Mouse (Mus musculus): ENCODE results near the gene Hs3st5. TPM values are rescaled to one million over a fixed set of nuclear protein-coding genes. Genes with fewer than 3 reads are reported as not detected.
"Not testable (repeated sequence)": the region's sequence is repeated elsewhere in the genome, so short reads cannot be mapped to it uniquely, and the experiment has no call there.

Hs3st5 gene
- polyA plus RNA-seq, 1 experiment from 2014 or later: 0.35 TPM

DNA sequence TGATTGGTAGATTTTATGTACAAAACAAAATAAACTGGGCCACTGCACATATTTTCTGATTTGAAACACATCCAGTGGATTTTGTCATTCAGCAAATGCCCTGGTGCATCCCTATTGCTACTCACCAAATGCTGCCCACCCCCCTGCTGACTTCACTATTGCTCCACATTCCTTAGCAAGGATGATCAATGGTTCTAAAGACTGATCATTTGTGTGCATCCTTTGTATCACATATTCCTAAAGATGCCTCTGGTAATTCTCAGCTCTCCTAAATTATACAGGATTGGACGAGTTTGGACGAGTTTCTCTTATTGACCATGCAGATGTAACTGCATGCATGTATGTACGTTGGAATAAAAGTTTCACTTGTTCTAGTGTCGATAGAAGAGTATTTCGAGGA, 52.1 kb downstream of the Hs3st5 start:
- H3K4me2 ChIP-seq: no peak overlapping the region
- H3K4me1 ChIP-seq (replicated peaks): no peaks in the 10 kb centered on the region
- H3K9ac ChIP-seq: no peak overlapping the region
- H3K27ac ChIP-seq: no peak overlapping the region
- ATAC-seq (replicated peaks; ENCODE audit: insufficient number of reproducible peaks, insufficient read depth, low FRiP score, low read depth): no peak
- H3K27me3 ChIP-seq: no peaks in the 10 kb centered on the region
- H3K36me3 ChIP-seq: no peaks in the 10 kb centered on the region
- H3K4me3 ChIP-seq: no peak overlapping the region
- WGBS: 80% methylated on average over 5 of the region's 5 CpGs
- no peaks in the 10 kb centered on the region for H3K9me3 ChIP-seq (replicated peaks)

DNA sequence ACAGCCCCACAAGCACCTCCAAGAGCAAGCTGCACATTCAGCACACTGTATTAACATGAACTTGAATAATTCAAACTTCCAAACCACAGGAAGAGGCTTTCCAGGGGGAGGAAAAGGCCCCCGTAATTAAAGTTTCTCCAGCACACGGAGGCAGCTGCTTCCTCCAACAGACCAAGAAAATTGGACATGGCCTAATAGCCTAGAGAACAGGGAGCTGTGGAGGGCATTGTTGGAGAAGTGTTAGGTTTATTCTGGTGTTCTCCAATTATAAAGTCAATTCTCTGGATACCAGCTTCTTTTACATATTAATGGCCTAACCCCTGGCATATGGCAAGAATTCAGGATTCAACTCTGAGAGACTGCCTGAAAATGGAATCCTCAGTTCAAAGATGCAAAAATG, 60.6 kb downstream of the Hs3st5 start:
- no peak overlapping the region for H3K27ac ChIP-seq
- no peak overlapping the region for H3K4me2 ChIP-seq
- H3K4me1 ChIP-seq (replicated peaks): no peaks in the 10 kb centered on the region
- H3K36me3 ChIP-seq: no peaks in the 10 kb centered on the region
- H3K27me3 ChIP-seq: no peaks in the 10 kb centered on the region
- WGBS: 51% methylated on average over 2 of the region's 2 CpGs
- H3K9ac ChIP-seq: no peak overlapping the region
- no peak for ATAC-seq (replicated peaks; ENCODE audit: insufficient number of reproducible peaks, insufficient read depth, low FRiP score, low read depth)
- H3K9me3 ChIP-seq (replicated peaks): no peaks in the 10 kb centered on the region
- no peak overlapping the region for H3K4me3 ChIP-seq

DNA sequence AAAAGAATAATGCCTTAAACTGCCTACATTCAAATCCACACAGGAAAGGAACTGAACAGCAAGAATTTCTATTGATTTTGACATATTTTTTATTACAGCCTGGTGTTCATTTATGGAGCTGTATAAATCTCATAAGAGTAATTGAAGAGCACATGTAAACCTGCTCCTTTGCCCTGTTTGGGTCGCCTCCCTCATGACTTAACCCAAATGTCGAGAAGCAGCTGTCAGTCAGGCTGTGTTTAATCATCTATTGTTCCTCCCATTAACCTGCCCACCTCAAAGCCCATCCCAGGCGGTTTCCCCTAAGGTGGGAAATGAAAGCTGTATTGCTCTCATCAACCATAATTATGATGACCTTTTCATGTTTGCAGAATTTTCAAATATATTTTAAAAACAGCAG, 65.9 kb downstream of the Hs3st5 start:
- H3K4me1 ChIP-seq (replicated peaks): no peaks in the 10 kb centered on the region
- H3K27ac ChIP-seq: no peak overlapping the region
- H3K4me2 ChIP-seq: no peak overlapping the region
- no peaks in the 10 kb centered on the region for H3K27me3 ChIP-seq
- no peaks in the 10 kb centered on the region for H3K9me3 ChIP-seq (replicated peaks)
- H3K4me3 ChIP-seq: no peak overlapping the region
- 71% methylated on average over 3 of the region's 3 CpGs for WGBS
- no peak for ATAC-seq (replicated peaks; ENCODE audit: insufficient number of reproducible peaks, insufficient read depth, low FRiP score, low read depth)
- H3K9ac ChIP-seq: no peak overlapping the region
- H3K36me3 ChIP-seq: no peaks in the 10 kb centered on the region

DNA sequence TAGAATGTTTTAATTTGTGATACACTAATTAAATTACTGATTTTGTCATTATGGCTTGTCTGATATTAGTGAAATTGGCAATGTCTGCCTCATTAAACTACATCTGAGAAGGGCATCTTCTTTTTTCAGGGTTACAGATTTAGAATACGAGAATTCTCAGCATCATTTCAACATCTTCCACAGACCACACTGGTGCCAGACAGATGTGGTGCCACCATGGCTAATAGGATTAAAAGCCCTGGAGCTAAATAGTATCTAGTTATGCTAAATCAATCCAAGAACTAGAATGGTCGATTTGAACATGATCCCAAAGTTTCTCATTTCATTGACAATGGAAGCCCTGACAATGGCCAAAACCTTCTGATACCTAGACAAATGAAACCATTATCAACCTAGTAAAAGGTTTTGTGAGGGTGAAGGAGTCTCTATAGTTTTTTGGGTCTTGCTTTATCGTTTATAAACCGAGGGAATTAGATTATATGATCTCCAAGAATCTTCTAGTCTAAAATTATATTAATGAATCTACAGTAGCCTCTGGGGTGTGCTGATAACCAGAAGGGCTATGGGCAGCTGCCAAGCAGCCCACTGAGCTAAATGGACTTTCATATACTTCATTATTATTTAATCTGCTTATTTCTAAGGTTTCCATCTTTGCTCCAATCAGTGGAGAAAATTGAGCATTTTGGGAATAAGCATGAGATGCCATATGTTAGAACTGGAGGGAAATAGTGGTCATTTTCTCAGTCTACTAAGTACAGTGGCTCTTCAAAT, 71.9 kb downstream of the Hs3st5 start:
- no peaks in the 10 kb centered on the region for H3K36me3 ChIP-seq
- no peaks in the 10 kb centered on the region for H3K27me3 ChIP-seq
- no peak overlapping the region for H3K4me3 ChIP-seq
- ATAC-seq (replicated peaks; ENCODE audit: insufficient number of reproducible peaks, insufficient read depth, low FRiP score, low read depth): no peak
- H3K4me2 ChIP-seq: no peak overlapping the region
- H3K4me1 ChIP-seq (replicated peaks): no peaks in the 10 kb centered on the region
- H3K9me3 ChIP-seq (replicated peaks): no peaks in the 10 kb centered on the region
- 67% methylated on average over 4 of the region's 4 CpGs for WGBS
- no peak overlapping the region for H3K27ac ChIP-seq
- H3K9ac ChIP-seq: no peak overlapping the region

DNA sequence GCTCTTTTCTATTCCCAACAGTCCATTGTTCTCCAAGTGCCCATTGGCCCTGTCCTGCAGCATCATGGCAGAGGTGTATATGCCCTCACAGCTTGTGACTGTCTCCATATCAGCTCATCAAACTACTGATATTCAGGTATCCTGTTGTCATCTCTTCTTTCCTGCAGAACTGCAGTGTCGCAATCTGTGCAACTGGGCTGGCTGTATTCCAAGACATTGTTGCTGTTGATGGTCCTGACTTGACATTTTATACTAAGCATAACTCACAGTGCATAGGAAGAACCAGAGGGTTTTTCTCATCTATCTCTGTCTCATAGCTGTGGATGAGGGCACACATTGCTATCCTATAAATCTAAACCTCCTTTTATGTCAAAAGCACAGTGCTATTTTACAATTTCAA, 103.8 kb downstream of the Hs3st5 start:
- Histone ChIP-seq H3K9me3 (replicated peaks) (no peaks in the 10 kb centered on the region), H3K4me3 (no peak overlapping the region), H3K27ac (no peak overlapping the region), H3K36me3 (no peaks in the 10 kb centered on the region), H3K4me2 (no peak overlapping the region), H3K9ac (no peak overlapping the region), H3K4me1 (replicated peaks) (no peaks in the 10 kb centered on the region), H3K27me3 (no peaks in the 10 kb centered on the region)
- WGBS: 39% methylated on average over 1 of the region's 1 CpGs
- no peak for ATAC-seq (replicated peaks; ENCODE audit: insufficient number of reproducible peaks, insufficient read depth, low FRiP score, low read depth)

DNA sequence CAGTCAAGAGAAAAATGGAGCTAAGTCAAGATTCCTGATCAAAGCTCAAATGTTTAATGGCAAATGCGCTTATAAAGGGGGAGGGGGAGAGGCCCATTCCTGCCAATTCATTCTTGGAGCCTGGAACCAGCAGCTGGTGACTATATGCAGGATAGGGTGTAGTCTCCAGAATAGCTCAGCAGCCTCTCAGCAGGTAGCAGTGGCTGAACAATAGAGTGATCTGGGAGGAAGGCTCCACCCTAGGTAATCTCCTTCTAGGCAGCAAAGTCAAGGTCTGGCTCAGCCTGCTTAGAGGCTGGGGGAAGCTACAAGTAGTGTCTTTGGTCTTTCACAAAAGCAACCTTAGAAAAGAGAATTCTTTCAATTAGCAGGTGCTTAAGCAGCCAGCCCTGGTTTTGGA, 104.8 kb downstream of the Hs3st5 start:
- WGBS: 30% methylated on average over 1 of the region's 1 CpGs
- not testable (repeated sequence) for H3K4me3 ChIP-seq

DNA sequence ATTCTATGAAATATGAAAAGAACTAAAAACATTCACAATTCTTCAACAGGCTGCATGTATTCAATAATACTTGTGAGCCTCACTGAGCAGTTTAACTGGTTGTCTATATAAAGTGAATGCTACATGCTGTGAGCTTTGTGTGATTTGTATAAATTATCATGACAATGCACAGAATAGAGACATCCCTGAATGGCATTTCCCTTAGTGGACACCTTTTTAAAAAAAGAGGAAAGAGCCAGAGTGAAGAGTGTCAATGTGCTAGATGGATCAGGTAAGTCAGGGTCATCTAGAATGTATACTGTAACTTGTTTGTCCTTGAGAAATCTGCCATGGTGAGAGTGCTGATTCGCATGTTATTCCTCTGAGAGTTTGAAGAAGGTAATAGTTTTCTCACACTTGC, 116.4 kb downstream of the Hs3st5 start:
- WGBS: 75% methylated on average over 1 of the region's 1 CpGs
- Histone ChIP-seq H3K4me1 (replicated peaks) (no peaks in the 10 kb centered on the region), H3K4me3 (no peak overlapping the region), H3K4me2 (no peak overlapping the region), H3K9ac (no peak overlapping the region), H3K27me3 (no peaks in the 10 kb centered on the region), H3K36me3 (no peaks in the 10 kb centered on the region), H3K27ac (no peak overlapping the region), H3K9me3 (replicated peaks) (no peaks in the 10 kb centered on the region)
- ATAC-seq (replicated peaks; ENCODE audit: insufficient number of reproducible peaks, insufficient read depth, low FRiP score, low read depth): no peak

More for the DNA sequence above, 104.8 kb downstream of the Hs3st5 start:
- not testable (repeated sequence) for H3K4me2 ChIP-seq; H3K9ac ChIP-seq; H3K4me1 ChIP-seq (replicated peaks); H3K27me3 ChIP-seq; H3K36me3 ChIP-seq; H3K9me3 ChIP-seq (replicated peaks); H3K27ac ChIP-seq; ATAC-seq (replicated peaks; ENCODE audit: insufficient number of reproducible peaks, insufficient read depth, low FRiP score, low read depth)

DNA sequence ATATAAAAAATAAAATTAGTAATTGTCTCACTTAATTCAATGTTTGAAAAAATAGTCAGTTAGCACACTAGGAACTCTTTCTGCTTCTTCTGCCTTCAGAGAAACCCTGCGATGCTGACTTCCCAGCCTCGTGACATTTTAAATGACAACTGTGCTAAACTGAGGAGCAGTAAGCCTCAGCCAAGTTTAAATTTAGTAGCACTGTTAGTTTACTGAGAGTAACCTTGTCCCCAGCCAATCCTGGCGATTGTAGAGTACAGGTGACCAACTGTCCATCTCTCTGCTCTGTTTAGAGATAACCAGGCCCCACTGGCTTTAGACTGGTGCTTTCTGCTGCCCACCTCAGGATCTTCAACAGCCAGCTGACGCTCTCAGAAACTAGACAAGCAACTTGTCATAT, 121.3 kb downstream of the Hs3st5 start:
- no peak overlapping the region for H3K9ac ChIP-seq
- H3K4me1 ChIP-seq (replicated peaks): no peaks in the 10 kb centered on the region
- no peaks in the 10 kb centered on the region for H3K36me3 ChIP-seq
- no peaks in the 10 kb centered on the region for H3K27me3 ChIP-seq
- H3K9me3 ChIP-seq (replicated peaks): no peaks in the 10 kb centered on the region
- no peak overlapping the region for H3K4me2 ChIP-seq
- H3K4me3 ChIP-seq: no peak overlapping the region
- H3K27ac ChIP-seq: no peak overlapping the region
- ATAC-seq (replicated peaks; ENCODE audit: insufficient number of reproducible peaks, insufficient read depth, low FRiP score, low read depth): no peak
- WGBS: 66% methylated on average over 4 of the region's 4 CpGs

DNA sequence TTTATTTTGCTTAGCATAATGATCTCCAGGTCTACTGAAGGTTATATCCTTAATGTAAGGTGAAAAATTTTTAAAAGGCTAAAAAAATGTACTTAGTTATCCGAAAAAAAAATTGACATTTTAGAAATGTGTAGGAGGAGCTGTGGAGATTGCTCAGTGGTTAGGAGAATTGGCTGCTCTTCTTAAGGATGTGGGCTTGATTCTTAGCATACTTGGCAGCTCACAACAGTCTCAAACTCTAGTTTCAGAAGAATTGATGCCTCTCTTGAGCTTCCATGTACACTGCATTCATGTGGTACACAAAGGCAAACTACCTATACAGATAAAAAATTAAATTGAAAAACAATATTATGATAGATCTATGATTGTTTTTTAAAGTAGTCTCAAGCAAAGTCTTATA, 125.1 kb downstream of the Hs3st5 start:
- no peaks in the 10 kb centered on the region for H3K4me1 ChIP-seq (replicated peaks)
- ATAC-seq (replicated peaks; ENCODE audit: insufficient number of reproducible peaks, insufficient read depth, low FRiP score, low read depth): no peak
- no peak overlapping the region for H3K27ac ChIP-seq
- no peaks in the 10 kb centered on the region for H3K9me3 ChIP-seq (replicated peaks)
- H3K36me3 ChIP-seq: no peaks in the 10 kb centered on the region
- H3K9ac ChIP-seq: no peak overlapping the region
- no peak overlapping the region for H3K4me3 ChIP-seq
- H3K27me3 ChIP-seq: no peaks in the 10 kb centered on the region
- 61% methylated on average over 1 of the region's 1 CpGs for WGBS
- H3K4me2 ChIP-seq: no peak overlapping the region

DNA sequence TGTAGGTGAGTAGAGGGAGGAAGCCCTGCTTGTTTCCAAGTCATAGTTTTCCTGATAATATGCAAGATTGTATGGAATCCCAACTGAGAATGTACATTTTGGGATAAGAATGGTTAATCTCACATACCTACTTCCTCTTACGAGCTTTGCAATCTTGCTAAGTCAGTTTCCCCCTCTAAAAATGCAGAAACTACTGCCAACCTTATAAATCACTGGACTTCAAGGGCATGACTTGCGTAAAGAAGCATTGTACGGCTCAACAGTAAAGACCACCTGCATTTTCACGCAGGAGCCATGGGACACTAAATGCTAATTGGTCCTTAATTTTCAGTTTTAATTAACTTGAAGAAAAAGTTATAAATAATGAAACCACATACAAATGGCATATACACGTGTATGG, 144.0 kb downstream of the Hs3st5 start:
- H3K27ac ChIP-seq: no peak overlapping the region
- no peaks in the 10 kb centered on the region for H3K27me3 ChIP-seq
- ATAC-seq (replicated peaks; ENCODE audit: insufficient number of reproducible peaks, insufficient read depth, low FRiP score, low read depth): no peak

DNA sequence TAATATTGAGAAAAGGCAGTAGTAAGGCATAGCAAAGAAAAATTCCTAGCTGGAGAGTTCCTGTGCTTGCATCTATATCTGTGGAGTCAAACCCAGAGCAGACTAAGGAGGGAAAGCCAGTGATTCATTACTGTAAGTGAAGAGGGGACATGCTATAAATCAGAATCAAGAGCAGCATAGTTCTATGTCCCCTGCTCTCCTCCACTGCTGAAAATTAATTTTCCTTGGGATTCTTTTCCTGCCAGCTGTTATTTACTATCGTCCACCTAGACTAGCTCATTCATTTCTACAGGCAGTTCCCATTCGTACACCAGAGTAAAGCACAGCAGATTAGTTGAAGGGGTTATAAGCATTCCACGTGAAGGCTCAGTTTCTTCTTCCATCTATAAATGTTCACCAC, 207.4 kb downstream of the Hs3st5 start:
- Histone ChIP-seq H3K9me3 (replicated peaks) (no peaks in the 10 kb centered on the region), H3K9ac (no peak overlapping the region), H3K27me3 (no peaks in the 10 kb centered on the region), H3K4me2 (no peak overlapping the region), H3K36me3 (no peaks in the 10 kb centered on the region), H3K27ac (no peak overlapping the region), H3K4me3 (no peak overlapping the region), H3K4me1 (replicated peaks) (no peaks in the 10 kb centered on the region)
- ATAC-seq (replicated peaks; ENCODE audit: insufficient number of reproducible peaks, insufficient read depth, low FRiP score, low read depth): no peak
- WGBS: 71% methylated on average over 3 of the region's 3 CpGs

More for the DNA sequence above, 144.0 kb downstream of the Hs3st5 start:
- H3K4me1 ChIP-seq (replicated peaks): no peaks in the 10 kb centered on the region
- no peak overlapping the region for H3K4me3 ChIP-seq
- no peak overlapping the region for H3K9ac ChIP-seq
- H3K9me3 ChIP-seq (replicated peaks): no peaks in the 10 kb centered on the region
- H3K4me2 ChIP-seq: no peak overlapping the region
- 73% methylated on average over 5 of the region's 5 CpGs for WGBS
- no peaks in the 10 kb centered on the region for H3K36me3 ChIP-seq

DNA sequence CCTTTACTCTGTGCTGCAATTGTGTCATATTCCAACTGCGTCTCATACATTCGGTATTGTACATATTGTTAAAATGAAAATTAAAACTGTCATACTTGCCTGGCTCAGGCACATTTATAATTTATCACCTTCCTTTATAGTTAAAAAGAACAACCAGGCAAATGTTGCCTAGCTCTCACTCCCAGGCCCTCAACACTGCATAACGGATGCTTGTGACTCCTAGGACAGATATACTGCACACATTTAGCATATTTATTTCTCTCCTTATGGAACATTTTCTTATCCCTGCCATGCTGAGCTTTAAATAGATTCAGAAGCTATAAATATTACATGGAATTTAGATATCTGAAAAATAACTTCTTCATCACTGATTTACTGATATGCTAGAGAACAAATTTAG, 219.6 kb downstream of the Hs3st5 start:
- H3K36me3 ChIP-seq: no peaks in the 10 kb centered on the region
- H3K4me2 ChIP-seq: no peak overlapping the region
- H3K9ac ChIP-seq: no peak overlapping the region
- WGBS: 83% methylated on average over 3 of the region's 3 CpGs
- no peak overlapping the region for H3K4me3 ChIP-seq
- no peak overlapping the region for H3K27ac ChIP-seq
- no peak for ATAC-seq (replicated peaks; ENCODE audit: insufficient number of reproducible peaks, insufficient read depth, low FRiP score, low read depth)
- no peaks in the 10 kb centered on the region for H3K4me1 ChIP-seq (replicated peaks)
- no peaks in the 10 kb centered on the region for H3K27me3 ChIP-seq
- no peaks in the 10 kb centered on the region for H3K9me3 ChIP-seq (replicated peaks)
